Mouse (Mus musculus): ENCODE results near the gene Trmt1. TPM values are rescaled to one million over a fixed set of nuclear protein-coding genes. Genes with fewer than 3 reads are reported as not detected.
A peak's percentile ranks its signal among the peaks of the same experiment; 100 is the strongest.

The Trmt1 gene
- total and polyA plus RNA-seq, 3 experiments: 77.0 to 160 (median 157) TPM

DNA sequence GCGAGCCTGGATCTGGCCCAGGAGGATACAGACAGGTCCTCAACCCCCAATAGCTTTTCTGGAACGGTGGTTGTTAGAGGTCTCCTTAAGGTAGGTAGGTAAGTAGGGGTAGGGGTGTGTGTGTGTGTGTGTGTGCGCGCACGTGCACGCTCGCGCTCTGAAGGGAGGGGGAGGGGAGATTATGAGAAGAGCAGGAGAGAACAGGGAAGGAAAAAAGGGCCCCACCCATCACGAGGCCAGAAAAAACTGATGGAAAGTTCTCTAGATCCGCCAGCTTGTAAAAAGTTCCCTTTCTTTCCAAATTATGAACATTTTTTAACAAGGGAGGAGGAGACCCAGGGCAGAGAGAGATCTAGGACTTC is 56.9 kb downstream of the Trmt1 start:
- dilution Hi-C loops (cut with MboI; ENCODE audit: extremely low pct_ligation_motif_present, extremely low pct_unique_long_range_greater_than_20kb, low sequenced_read_pairs): no loop called here
- Histone ChIP-seq H3K9ac (ENCODE audit: insufficient read depth, low read depth) (no peak overlapping the region), H3K36me3 (replicated peaks in 1 of 2; ENCODE audit: control insufficient read depth in 1 of 2, insufficient read depth in 1 of 2, low read length in 1 of 2) (no peaks in the 10 kb centered on the region), H3K9me3 (replicated peaks; ENCODE audit: low read length) (no peaks in the 10 kb centered on the region), H3K4me2 (ENCODE audit: insufficient read depth, low read depth, poor library complexity, severe bottlenecking) (no peak overlapping the region), H3K27ac (ENCODE audit: insufficient read depth, low read depth) (no peak overlapping the region), H3K27me3 (replicated peaks) (peaks cover 82% of the 10 kb centered on the region), H3K79me2 (replicated peaks; ENCODE audit: control insufficient read depth, extremely low read depth, insufficient read depth, poor library complexity, severe bottlenecking) (no peaks in the 10 kb centered on the region), H3K4me1 (ENCODE audit: control insufficient read depth in 1 of 2, insufficient read depth in 2 of 2) (peaks cover 7 to 23% of the 10 kb centered on the region in 2 experiments), H3K4me3 (replicated peaks in 1 of 3; ENCODE audit: low read depth in 2 of 3, low read length in 2 of 3, poor library complexity in 1 of 3) (no peak overlapping the region)
- 0 out of 2 replicates have a peak, but pooled peaks have one; percentile 42 for TF ChIP-seq BHLHE40 (IDR thresholded peaks at IDR 0.05; ENCODE audit: low read depth, low read length)
- no peak for TF ChIP-seq MXI1 (IDR thresholded peaks at IDR 0.05; ENCODE audit: low read depth, low read length)
- in situ Hi-C loops (cut with MboI; ENCODE audit: low pct_ligation_motif_present, low pct_unique_long_range_greater_than_20kb, low sequenced_read_pairs): no loop called here
- no peak for DNase-seq (ENCODE audit: extremely low read depth)

DNA sequence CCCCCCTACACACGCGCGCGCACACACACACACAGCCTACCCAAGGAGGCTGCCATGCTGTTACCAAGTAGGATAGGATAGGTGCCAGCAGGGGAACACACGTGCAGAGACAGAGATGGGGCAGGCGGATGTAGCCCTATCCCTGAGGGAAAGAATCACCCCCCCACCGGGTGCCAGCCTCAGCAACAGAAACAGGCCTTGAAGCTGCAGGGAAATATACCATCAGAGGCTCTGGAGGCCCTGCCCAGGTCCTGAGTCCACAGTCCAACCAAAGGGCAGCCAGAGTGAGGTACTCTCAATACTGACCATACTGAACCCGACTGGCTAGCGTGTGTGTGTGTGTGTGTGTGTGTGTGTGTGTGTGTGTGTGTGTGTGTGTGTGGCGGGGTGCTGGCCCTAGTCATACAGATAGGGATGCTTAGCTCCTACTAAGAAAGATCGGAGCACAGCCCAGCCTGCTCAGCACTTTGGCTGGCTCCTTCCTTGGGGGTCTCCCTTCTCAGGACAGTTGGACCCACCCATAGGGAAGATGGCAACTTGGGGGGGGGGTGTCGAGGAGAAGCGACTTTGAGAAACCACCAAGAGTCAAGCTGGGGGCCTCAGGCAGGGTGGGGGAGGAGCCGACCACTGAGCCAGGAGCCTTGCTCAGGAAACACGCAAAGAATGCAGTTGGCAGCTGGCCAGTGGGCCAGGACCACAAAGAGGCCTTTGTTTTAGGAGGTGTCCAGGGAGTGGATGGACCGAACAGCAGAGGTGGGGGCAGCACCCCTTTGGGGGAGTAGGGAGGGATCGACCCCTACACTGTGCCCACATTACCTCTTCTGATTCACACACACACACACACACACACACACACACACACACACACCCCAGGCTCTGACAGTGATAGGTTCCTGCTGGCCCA is 57.7 kb downstream of the Trmt1 start:
- no peak overlapping the region for H3K4me3 ChIP-seq (replicated peaks in 1 of 3; ENCODE audit: low read depth in 2 of 3, low read length in 2 of 3, poor library complexity in 1 of 3)
- no peak overlapping the region for H3K27ac ChIP-seq (ENCODE audit: insufficient read depth, low read depth)
- no peak for TF ChIP-seq MAX (IDR thresholded peaks at IDR 0.05; ENCODE audit: low read length)
- no peak for TF ChIP-seq NRF1 (IDR thresholded peaks at IDR 0.05; ENCODE audit: low read depth, low read length)
- TF ChIP-seq USF2 (conservative IDR thresholded peaks at IDR 0.05; ENCODE audit: low read depth, low read length): no peak
- no peak for TF ChIP-seq TBP (conservative IDR thresholded peaks at IDR 0.05; ENCODE audit: low read depth, low read length)
- TF ChIP-seq RCOR1 (conservative IDR thresholded peaks at IDR 0.05; ENCODE audit: low read depth, low read length): no peak
- dilution Hi-C loops (cut with MboI; ENCODE audit: extremely low pct_ligation_motif_present, extremely low pct_unique_long_range_greater_than_20kb, low sequenced_read_pairs): no loop called here
- H3K4me1 ChIP-seq (ENCODE audit: control insufficient read depth in 1 of 2, insufficient read depth in 2 of 2): peaks cover 7 to 15% of the 10 kb centered on the region in 2 experiments
- peaks cover 77% of the 10 kb centered on the region for H3K27me3 ChIP-seq (replicated peaks)
- no peaks in the 10 kb centered on the region for H3K79me2 ChIP-seq (replicated peaks; ENCODE audit: control insufficient read depth, extremely low read depth, insufficient read depth, poor library complexity, severe bottlenecking)
- in situ Hi-C loops (cut with MboI; ENCODE audit: low pct_ligation_motif_present, low pct_unique_long_range_greater_than_20kb, low sequenced_read_pairs): no loop called here
- no peak for DNase-seq (ENCODE audit: extremely low read depth)
- no peak overlapping the region for H3K4me2 ChIP-seq (ENCODE audit: insufficient read depth, low read depth, poor library complexity, severe bottlenecking)
- no peaks in the 10 kb centered on the region for H3K9me3 ChIP-seq (replicated peaks; ENCODE audit: low read length)
- no peaks in the 10 kb centered on the region for H3K36me3 ChIP-seq (replicated peaks in 1 of 2; ENCODE audit: control insufficient read depth in 1 of 2, insufficient read depth in 1 of 2, low read length in 1 of 2)
- H3K9ac ChIP-seq (ENCODE audit: insufficient read depth, low read depth): no peak overlapping the region

DNA sequence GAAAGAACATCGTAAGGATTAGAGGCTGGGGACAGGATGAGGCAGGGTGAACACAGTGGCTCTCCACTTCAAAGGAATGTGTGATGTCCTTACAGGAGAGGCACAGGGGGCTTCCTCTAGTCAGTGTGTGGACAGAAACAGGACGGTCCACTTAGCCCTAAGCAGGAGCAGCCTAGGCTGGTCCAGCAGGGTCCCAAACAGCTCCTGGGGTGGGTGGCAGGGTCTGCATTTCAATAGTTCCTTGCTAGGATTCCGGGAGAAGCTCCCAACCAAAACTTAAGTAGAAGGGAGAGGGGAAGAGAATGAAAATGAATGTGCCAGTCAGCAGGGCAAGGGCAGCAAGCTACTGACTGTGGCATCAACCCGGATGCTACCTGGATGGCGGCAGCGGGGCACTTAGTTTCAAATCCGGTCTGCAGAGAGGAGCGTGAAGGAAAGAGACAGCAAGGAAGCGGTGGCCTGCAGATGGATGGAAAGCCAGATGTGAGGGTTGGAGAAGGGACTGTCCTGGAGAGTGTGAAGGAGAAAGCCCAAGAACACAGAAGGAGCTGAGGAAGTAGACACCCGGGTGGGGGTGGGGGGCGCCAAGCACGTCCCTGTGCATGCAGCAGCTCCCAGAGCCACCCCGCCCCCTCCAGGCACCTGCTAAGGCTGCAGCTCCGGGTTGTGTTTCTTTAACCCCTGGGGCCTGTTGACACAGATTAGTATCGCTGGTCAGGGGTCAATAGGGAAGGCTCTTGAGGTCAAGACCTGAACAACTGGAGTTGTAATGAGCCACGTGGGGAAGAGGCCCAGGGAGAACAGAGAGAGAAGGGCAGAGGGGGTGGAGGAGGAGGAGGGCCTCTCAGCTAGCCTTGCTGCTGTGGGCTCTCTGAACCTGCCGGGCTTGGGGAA is 59.2 kb downstream of the Trmt1 start:
- dilution Hi-C loops (cut with MboI; ENCODE audit: extremely low pct_ligation_motif_present, extremely low pct_unique_long_range_greater_than_20kb, low sequenced_read_pairs): no loop called here
- no peaks in the 10 kb centered on the region for H3K79me2 ChIP-seq (replicated peaks; ENCODE audit: control insufficient read depth, extremely low read depth, insufficient read depth, poor library complexity, severe bottlenecking)
- H3K27ac ChIP-seq (ENCODE audit: insufficient read depth, low read depth): no peak overlapping the region
- no peak for DNase-seq (ENCODE audit: extremely low read depth)
- no peak overlapping the region for H3K4me3 ChIP-seq (replicated peaks in 1 of 3; ENCODE audit: low read depth in 2 of 3, low read length in 2 of 3, poor library complexity in 1 of 3)
- TF ChIP-seq CHD2 (IDR thresholded peaks at IDR 0.05; ENCODE audit: low read length) (peak; percentile 56; the same call in 1 of the 2 replicates), EP300 (IDR thresholded peaks at IDR 0.05; ENCODE audit: low read length) (no peak)
- H3K27me3 ChIP-seq (replicated peaks): peaks cover 77% of the 10 kb centered on the region
- H3K4me2 ChIP-seq (ENCODE audit: insufficient read depth, low read depth, poor library complexity, severe bottlenecking): peak overlapping the region; percentile 24; the same call in 1 of the 2 replicates
- no peaks in the 10 kb centered on the region for H3K36me3 ChIP-seq (replicated peaks in 1 of 2; ENCODE audit: control insufficient read depth in 1 of 2, insufficient read depth in 1 of 2, low read length in 1 of 2)
- in situ Hi-C loops (cut with MboI; ENCODE audit: low pct_ligation_motif_present, low pct_unique_long_range_greater_than_20kb, low sequenced_read_pairs): no loop called here
- H3K9me3 ChIP-seq (replicated peaks; ENCODE audit: low read length): no peaks in the 10 kb centered on the region
- H3K4me1 ChIP-seq (ENCODE audit: control insufficient read depth in 1 of 2, insufficient read depth in 2 of 2): peaks cover 7 to 9% of the 10 kb centered on the region in 2 experiments
- H3K9ac ChIP-seq (ENCODE audit: insufficient read depth, low read depth): no peak overlapping the region

Other genes starting within 250 kb of the Trmt1 start
- gene Ier2, start 23.5 kb upstream of the Trmt1 start, total RNA-seq (2012; rRNA removed): 22.7 and 30.3 TPM in 2 replicates
- gene Ier2, start 23.5 kb upstream of the Trmt1 start, total RNA-seq (2014; rRNA removed): 30.9 and 35.4 TPM in 2 replicates
- 25.7 and 26.3 TPM in 2 replicates for gene Ier2, start 23.5 kb upstream of the Trmt1 start, polyA plus RNA-seq (2012; ENCODE audit: insufficient read length, low read depth)
- 45.1 and 49.0 TPM in 2 replicates for gene Nacc1, start 1.6 kb downstream of the Trmt1 start, total RNA-seq (2012; rRNA removed)
- gene Nacc1, start 1.6 kb downstream of the Trmt1 start, total RNA-seq (2014; rRNA removed): 21.9 and 23.3 TPM in 2 replicates
- 73.0 and 84.1 TPM in 2 replicates for gene Nacc1, start 1.6 kb downstream of the Trmt1 start, polyA plus RNA-seq (2012; ENCODE audit: insufficient read length, low read depth)
- gene Lyl1, start 15.2 kb downstream of the Trmt1 start, total RNA-seq (2012; rRNA removed): 38.5 and 45.5 TPM in 2 replicates
- gene Lyl1, start 15.2 kb downstream of the Trmt1 start, total RNA-seq (2014; rRNA removed): 20.3 and 20.6 TPM in 2 replicates
- gene Lyl1, start 15.2 kb downstream of the Trmt1 start, polyA plus RNA-seq (2012; ENCODE audit: insufficient read length, low read depth): 53.2 and 54.5 TPM in 2 replicates
- 0.17 TPM in 1 of 2 replicates, not detected in the other for gene G430095P16Rik, start 36.7 kb downstream of the Trmt1 start, total RNA-seq (2012; rRNA removed)
- 0.39 TPM in 1 of 2 replicates, not detected in the other for gene G430095P16Rik, start 36.7 kb downstream of the Trmt1 start, total RNA-seq (2014; rRNA removed)
- gene G430095P16Rik, start 36.7 kb downstream of the Trmt1 start, polyA plus RNA-seq (2012; ENCODE audit: insufficient read length, low read depth): not detected in 2 replicates
- 0.76 and 1.1 TPM in 2 replicates for gene Nfix, start 114.0 kb downstream of the Trmt1 start, total RNA-seq (2012; rRNA removed)
- 0.09 and 0.19 TPM in 2 replicates for gene Nfix, start 114.0 kb downstream of the Trmt1 start, total RNA-seq (2014; rRNA removed)
- 8.6 and 10.5 TPM in 2 replicates for gene Nfix, start 114.0 kb downstream of the Trmt1 start, polyA plus RNA-seq (2012; ENCODE audit: insufficient read length, low read depth)
- 1.7 TPM in 2 replicates for gene Dand5, start 136.5 kb downstream of the Trmt1 start, total RNA-seq (2012; rRNA removed)
- gene Dand5, start 136.5 kb downstream of the Trmt1 start, total RNA-seq (2014; rRNA removed): 1.4 and 1.8 TPM in 2 replicates
- gene Dand5, start 136.5 kb downstream of the Trmt1 start, polyA plus RNA-seq (2012; ENCODE audit: insufficient read length, low read depth): 1.5 and 1.7 TPM in 2 replicates
- gene Gadd45gip1, start 145.2 kb downstream of the Trmt1 start, total RNA-seq (2012; rRNA removed): 53.6 and 59.7 TPM in 2 replicates
- 56.6 and 56.9 TPM in 2 replicates for gene Gadd45gip1, start 145.2 kb downstream of the Trmt1 start, total RNA-seq (2014; rRNA removed)
- gene Gadd45gip1, start 145.2 kb downstream of the Trmt1 start, polyA plus RNA-seq (2012; ENCODE audit: insufficient read length, low read depth): 56.6 and 57.6 TPM in 2 replicates
- gene Rad23a, start 154.4 kb downstream of the Trmt1 start, total RNA-seq (2012; rRNA removed): 87.0 and 115 TPM in 2 replicates
- 66.4 and 66.5 TPM in 2 replicates for gene Rad23a, start 154.4 kb downstream of the Trmt1 start, total RNA-seq (2014; rRNA removed)
- gene Rad23a, start 154.4 kb downstream of the Trmt1 start, polyA plus RNA-seq (2012; ENCODE audit: insufficient read length, low read depth): 135 and 143 TPM in 2 replicates
- 395 and 738 TPM in 2 replicates for gene Calr, start 160.6 kb downstream of the Trmt1 start, total RNA-seq (2012; rRNA removed)
- 627 and 669 TPM in 2 replicates for gene Calr, start 160.6 kb downstream of the Trmt1 start, total RNA-seq (2014; rRNA removed)
- gene Calr, start 160.6 kb downstream of the Trmt1 start, polyA plus RNA-seq (2012; ENCODE audit: insufficient read length, low read depth): 1,181 and 1,636 TPM in 2 replicates
- gene Farsa, start 170.7 kb downstream of the Trmt1 start, total RNA-seq (2012; rRNA removed): 142 and 165 TPM in 2 replicates
- 144 and 146 TPM in 2 replicates for gene Farsa, start 170.7 kb downstream of the Trmt1 start, total RNA-seq (2014; rRNA removed)
- gene Farsa, start 170.7 kb downstream of the Trmt1 start, polyA plus RNA-seq (2012; ENCODE audit: insufficient read length, low read depth): 175 and 192 TPM in 2 replicates
- not detected in 2 replicates for gene Syce2, start 185.8 kb downstream of the Trmt1 start, total RNA-seq (2012; rRNA removed)
- gene Syce2, start 185.8 kb downstream of the Trmt1 start, total RNA-seq (2014; rRNA removed): not detected in 2 replicates
- gene Syce2, start 185.8 kb downstream of the Trmt1 start, polyA plus RNA-seq (2012; ENCODE audit: insufficient read length, low read depth): 0.54 TPM in 1 of 2 replicates, not detected in the other
- 26.2 and 27.3 TPM in 2 replicates for gene Gcdh, start 207.6 kb downstream of the Trmt1 start, total RNA-seq (2012; rRNA removed)
- gene Gcdh, start 207.6 kb downstream of the Trmt1 start, total RNA-seq (2014; rRNA removed): 16.4 and 20.6 TPM in 2 replicates
- 13.7 and 17.7 TPM in 2 replicates for gene Gcdh, start 207.6 kb downstream of the Trmt1 start, polyA plus RNA-seq (2012; ENCODE audit: insufficient read length, low read depth)
- gene Klf1, start 215.6 kb downstream of the Trmt1 start, total RNA-seq (2012; rRNA removed): 0.34 and 0.38 TPM in 2 replicates
- 0.20 and 0.24 TPM in 2 replicates for gene Klf1, start 215.6 kb downstream of the Trmt1 start, total RNA-seq (2014; rRNA removed)
- 0.20 and 0.26 TPM in 2 replicates for gene Klf1, start 215.6 kb downstream of the Trmt1 start, polyA plus RNA-seq (2012; ENCODE audit: insufficient read length, low read depth)
- gene Dnase2a, start 222.3 kb downstream of the Trmt1 start, total RNA-seq (2012; rRNA removed): 12.8 and 13.6 TPM in 2 replicates
- gene Dnase2a, start 222.3 kb downstream of the Trmt1 start, total RNA-seq (2014; rRNA removed): 15.0 and 18.4 TPM in 2 replicates
- gene Dnase2a, start 222.3 kb downstream of the Trmt1 start, polyA plus RNA-seq (2012; ENCODE audit: insufficient read length, low read depth): 25.4 and 31.4 TPM in 2 replicates